31 mouse cellular contexts compared by ENCODE assay signal in genomic region chr19:18568828-18569430, GRCm38 (mm10).
DNase-seq lines count a peak whose midpoint lies in the region; ATAC-seq and TF ChIP-seq lines count a peak whose summit lies in the region.
"Had no signal": no experiment of that assay in that cellular context is flagged by ENCODE, and none has a peak within 500 bp of the region (broad histone marks: within the 10 kb centered on the region; RNA-seq: fewer than 3 reads in every experiment).

No protein-coding gene starts in this region.

- 42% methylated on average over 3 of the region's 3 CpGs for WGBS in liver, embryonic 15.5 days (ENCODE audit: insufficient replicate concordance)
- WGBS in liver, embryonic 12.5 days (ENCODE audit: insufficient replicate concordance) = 62% methylated on average over 3 of the region's 3 CpGs
- WGBS in bone marrow, adult 2 months = 36% methylated on average over 3 of the region's 3 CpGs

- no peaks in the 10 kb centered on the region for H3K36me3 ChIP-seq in liver, embryonic 15.5 days (replicated peaks)
- H3K36me3 ChIP-seq in liver, embryonic 12.5 days = no peaks in the 10 kb centered on the region
- H3K36me3 ChIP-seq: heart, embryonic 12.5 days; kidney, embryonic 15.5 days; midbrain, embryonic 10.5 days; neural tube, embryonic 12.5 days had no signal

- H3K27ac ChIP-seq in liver, embryonic 15.5 days (replicated peaks) = 0 out of 2 replicates have a peak overlapping the region, but pooled peaks have one; percentile 19
- no peak overlapping the region for H3K27ac ChIP-seq in liver, embryonic 12.5 days
- H3K27ac ChIP-seq in bone marrow, adult 2 months (ENCODE audit: control insufficient read depth, insufficient read depth, low read depth, low read length, poor library complexity) = peak overlapping the region; percentile 61; the same call in 1 of the 2 replicates
- H3K27ac ChIP-seq: heart, adult 2 months; hindbrain, embryonic 14.5 days; kidney, embryonic 15.5 days; macrophage; midbrain, embryonic 10.5 days; neural tube, embryonic 12.5 days had no signal

- no peak for TF ChIP-seq CTCF in bone marrow, adult 2 months (IDR thresholded peaks at IDR 0.05; ENCODE audit: control insufficient read depth, insufficient read depth, low read length)

- H3K9ac ChIP-seq in liver, embryonic 15.5 days = no peak overlapping the region
- H3K9ac ChIP-seq in liver, embryonic 12.5 days = no peak overlapping the region
- H3K9ac ChIP-seq: heart, embryonic 12.5 days; hindbrain, embryonic 14.5 days; kidney, embryonic 15.5 days; neural tube, embryonic 12.5 days had no signal

- H3K27me3 ChIP-seq in liver, embryonic 15.5 days = no peaks in the 10 kb centered on the region
- no peaks in the 10 kb centered on the region for H3K27me3 ChIP-seq in liver, embryonic 12.5 days (replicated peaks)
- H3K27me3 ChIP-seq: CH12.LX; heart, embryonic 12.5 days; kidney, embryonic 15.5 days; neural tube, embryonic 12.5 days had no signal

- H3K9me3 ChIP-seq in liver, embryonic 15.5 days (replicated peaks) = no peaks in the 10 kb centered on the region
- no peaks in the 10 kb centered on the region for H3K9me3 ChIP-seq in liver, embryonic 12.5 days (replicated peaks)
- H3K9me3 ChIP-seq: heart, embryonic 12.5 days; kidney, embryonic 15.5 days; midbrain, embryonic 10.5 days; neural tube, embryonic 12.5 days had no signal

- no peak overlapping the region for H3K4me3 ChIP-seq in liver, embryonic 15.5 days (replicated peaks)
- no peak overlapping the region for H3K4me3 ChIP-seq in liver, embryonic 12.5 days
- H3K4me3 ChIP-seq in bone marrow, adult 2 months (replicated peaks; ENCODE audit: control insufficient read depth, low read depth, low read length) = no peak overlapping the region
- H3K4me3 ChIP-seq: heart, adult 2 months; heart, embryonic 12.5 days; kidney, embryonic 15.5 days; midbrain, embryonic 10.5 days; myocyte; neural tube, embryonic 12.5 days had no signal

- no peak overlapping the region for H3K4me2 ChIP-seq in liver, embryonic 15.5 days
- H3K4me2 ChIP-seq in liver, embryonic 12.5 days = no peak overlapping the region
- H3K4me2 ChIP-seq: heart, embryonic 12.5 days; hindbrain, embryonic 14.5 days; kidney, embryonic 15.5 days; neural tube, embryonic 12.5 days had no signal

- TF ChIP-seq POLR2A in bone marrow, adult 2 months (IDR thresholded peaks at IDR 0.05; ENCODE audit: borderline replicate concordance, control insufficient read depth, low read depth, low read length) = no peak

- ATAC-seq in liver, embryonic 15.5 days (ENCODE audit: insufficient read depth) = no peak
- ATAC-seq in liver, embryonic 12.5 days = no peak
- ATAC-seq: activated CD4-positive, CD25-positive, alpha-beta regulatory T cell, adult 4 months; forebrain, embryonic 14.5 days; lung, postnatal 0 days; midbrain, embryonic 16.5 days had no signal

- H3K4me1 ChIP-seq in liver, embryonic 15.5 days (replicated peaks) = no peaks in the 10 kb centered on the region
- no peaks in the 10 kb centered on the region for H3K4me1 ChIP-seq in liver, embryonic 12.5 days
- peaks cover 1% of the 10 kb centered on the region for H3K4me1 ChIP-seq in bone marrow, adult 2 months (ENCODE audit: control insufficient read depth, insufficient read depth, low read length)
- H3K4me1 ChIP-seq: midbrain, embryonic 10.5 days; neural tube, embryonic 12.5 days had no signal

- peak; percentile 3 for DNase-seq in fat pad, adult 2 months (ENCODE audit: extremely low read depth, low read depth, low spot score)
- no peak for DNase-seq in layer of hippocampus, postnatal 10 days (ENCODE audit: low spot score in 2 of 2)
- DNase-seq in cerebellum, postnatal 14 days = no peak
- DNase-seq: adrenal gland, adult 8-10 months; cerebellum, adult 2 months; cerebellum, postnatal 25 days; gastrocnemius, postnatal 14 days; heart, adult 2 months; kidney, adult 18-20 months; kidney, postnatal 25 days; layer of hippocampus, postnatal 36 days; left cerebral cortex, postnatal 4 days; lung, adult 18-20 months; retina, postnatal 1 day; right cerebral cortex, postnatal 14 days; thymus, postnatal 4 days had no signal
